Mouse (Mus musculus): ENCODE data around the gene Kcnt2. TPM values are rescaled to one million over a fixed set of nuclear protein-coding genes. Genes with fewer than 3 reads are reported as not detected.

Gene Kcnt2
- polyA plus RNA-seq, 1 experiment from 2014 or later, result 0.49 TPM

DNA sequence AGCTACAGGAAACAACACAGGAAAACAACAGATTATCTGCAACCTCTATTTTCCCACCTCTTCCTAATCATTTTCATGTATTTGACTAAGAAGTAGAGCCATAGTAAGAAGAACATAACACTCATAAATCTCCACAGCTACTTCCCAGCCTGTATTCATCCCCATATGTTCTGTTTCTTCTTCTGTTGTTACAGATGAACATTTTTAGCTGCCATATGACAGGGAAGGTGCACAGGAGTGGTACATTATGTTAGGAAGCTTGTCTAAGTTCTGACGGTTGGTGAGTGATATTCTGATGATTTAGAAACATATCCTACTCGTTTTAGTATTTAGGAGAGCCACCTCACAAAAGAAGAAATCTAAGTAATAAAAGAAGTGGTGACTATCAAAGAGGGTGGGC is 231.0 kb downstream of the Kcnt2 start:
- no peak for DNase-seq (ENCODE audit: low spot score)
- Histone ChIP-seq H3K36me3 (ENCODE audit: control insufficient read depth, insufficient read depth, low read length) (no peaks in the 10 kb centered on the region), H3K9ac (ENCODE audit: low read depth, low read length) (no peak overlapping the region), H3K4me1 (replicated peaks; ENCODE audit: control insufficient read depth, insufficient read depth, low read length) (no peaks in the 10 kb centered on the region), H3K27me3 (replicated peaks; ENCODE audit: control insufficient read depth, insufficient read depth, low read length) (no peaks in the 10 kb centered on the region), H3K4me3 (ENCODE audit: low read depth, low read length) (no peak overlapping the region), H3K9me3 (ENCODE audit: control insufficient read depth, low read length) (no peaks in the 10 kb centered on the region), H3K27ac (ENCODE audit: low read depth, low read length) (no peak overlapping the region), H3K4me2 (no peak overlapping the region)
- WGBS, result 65% methylated on average over 2 of the region's 2 CpGs
- ATAC-seq (replicated peaks; ENCODE audit: low FRiP score), result no peak

DNA sequence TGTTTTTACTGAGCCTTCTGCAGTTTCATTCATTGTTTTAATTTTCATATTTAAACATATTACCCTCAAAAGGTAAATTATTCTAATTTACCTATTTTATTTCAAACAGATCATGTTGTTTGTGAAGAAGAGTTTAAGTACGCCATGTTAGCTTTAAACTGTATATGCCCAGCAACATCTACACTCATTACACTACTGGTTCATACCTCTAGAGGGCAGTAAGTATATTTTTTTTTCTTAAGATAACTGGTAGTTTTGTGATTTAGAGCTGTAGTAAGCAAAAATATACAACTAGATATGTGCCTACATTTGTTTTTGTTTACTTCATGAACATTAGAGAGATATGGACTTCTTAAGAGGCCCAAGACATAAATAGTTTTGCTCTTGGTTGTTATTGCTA is 238.1 kb downstream of the Kcnt2 start:
- no peak overlapping the region for H3K9ac ChIP-seq (ENCODE audit: low read depth, low read length)
- no peak overlapping the region for H3K4me3 ChIP-seq (ENCODE audit: low read depth, low read length)
- no peaks in the 10 kb centered on the region for H3K4me1 ChIP-seq (replicated peaks; ENCODE audit: control insufficient read depth, insufficient read depth, low read length)
- WGBS, result 83% methylated on average over 1 of the region's 1 CpGs
- DNase-seq (ENCODE audit: low spot score) (no peak), ATAC-seq (replicated peaks; ENCODE audit: low FRiP score) (no peak)
- no peak overlapping the region for H3K4me2 ChIP-seq
- H3K27me3 ChIP-seq (replicated peaks; ENCODE audit: control insufficient read depth, insufficient read depth, low read length), result no peaks in the 10 kb centered on the region
- H3K9me3 ChIP-seq (ENCODE audit: control insufficient read depth, low read length), result no peaks in the 10 kb centered on the region
- no peaks in the 10 kb centered on the region for H3K36me3 ChIP-seq (ENCODE audit: control insufficient read depth, insufficient read depth, low read length)
- H3K27ac ChIP-seq (ENCODE audit: low read depth, low read length), result no peak overlapping the region

GRCm38 (mm10) chr1:140489816-140490215 is 243.9 kb downstream of the Kcnt2 start:
- 45% methylated on average over 2 of the region's 2 CpGs for WGBS
- H3K27ac ChIP-seq (ENCODE audit: low read depth, low read length), result no peak overlapping the region
- H3K4me1 ChIP-seq (replicated peaks; ENCODE audit: control insufficient read depth, insufficient read depth, low read length), result no peaks in the 10 kb centered on the region
- no peaks in the 10 kb centered on the region for H3K9me3 ChIP-seq (ENCODE audit: control insufficient read depth, low read length)
- H3K27me3 ChIP-seq (replicated peaks; ENCODE audit: control insufficient read depth, insufficient read depth, low read length), result no peaks in the 10 kb centered on the region
- H3K36me3 ChIP-seq (ENCODE audit: control insufficient read depth, insufficient read depth, low read length), result no peaks in the 10 kb centered on the region
- H3K4me2 ChIP-seq, result no peak overlapping the region
- no peak overlapping the region for H3K4me3 ChIP-seq (ENCODE audit: low read depth, low read length)
- H3K9ac ChIP-seq (ENCODE audit: low read depth, low read length), result no peak overlapping the region
- ATAC-seq (replicated peaks; ENCODE audit: low FRiP score) (no peak), DNase-seq (ENCODE audit: low spot score) (no peak)

DNA sequence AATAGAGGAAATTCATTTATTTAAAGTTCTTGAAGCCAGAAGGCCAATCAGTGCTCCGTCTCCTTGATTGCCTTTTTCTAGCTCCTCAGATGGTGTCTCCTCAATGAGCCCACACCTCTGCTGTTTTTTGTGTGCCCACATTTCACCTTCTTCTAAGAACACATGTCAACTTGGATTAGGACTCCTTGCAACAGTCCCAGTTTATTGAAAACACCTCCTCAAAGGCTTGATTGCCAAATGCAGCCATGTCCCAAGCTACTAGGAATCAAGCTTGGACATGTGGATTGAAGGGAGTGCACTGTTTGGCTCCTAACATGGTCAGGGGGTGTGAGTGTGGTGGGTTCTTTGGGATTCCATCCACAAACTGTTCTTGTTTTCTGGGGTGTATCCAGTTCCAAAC is 245.4 kb downstream of the Kcnt2 start:
- 79% methylated on average over 1 of the region's 1 CpGs for whole genome bisulfite sequencing
- no peak for ATAC-seq (replicated peaks; ENCODE audit: low FRiP score)

DNA sequence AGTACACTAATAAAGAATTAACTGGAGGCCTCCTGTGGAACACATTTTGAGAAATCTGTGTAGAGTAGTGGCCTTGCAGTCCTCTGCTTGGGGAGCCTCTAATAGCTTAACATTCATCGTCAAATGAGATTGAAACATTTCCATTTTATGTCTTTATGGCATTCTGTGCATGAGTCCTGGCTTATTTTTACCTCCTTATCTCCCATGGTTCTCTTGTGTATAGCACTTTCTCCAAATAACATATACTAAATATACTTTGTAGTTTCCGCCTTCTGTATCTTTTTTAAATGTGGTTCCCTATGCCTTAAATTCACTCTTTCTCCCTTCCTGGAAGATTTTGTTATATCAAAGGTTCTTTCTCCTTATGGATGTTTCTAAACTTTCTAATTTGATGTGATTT is 246.3 kb downstream of the Kcnt2 start:
- Histone ChIP-seq H3K4me1 (replicated peaks; ENCODE audit: control insufficient read depth, insufficient read depth, low read length) (no peaks in the 10 kb centered on the region), H3K36me3 (ENCODE audit: control insufficient read depth, insufficient read depth, low read length) (no peaks in the 10 kb centered on the region), H3K9me3 (ENCODE audit: control insufficient read depth, low read length) (no peaks in the 10 kb centered on the region), H3K27ac (ENCODE audit: low read depth, low read length) (no peak overlapping the region), H3K27me3 (replicated peaks; ENCODE audit: control insufficient read depth, insufficient read depth, low read length) (no peaks in the 10 kb centered on the region), H3K4me2 (no peak overlapping the region), H3K9ac (ENCODE audit: low read depth, low read length) (no peak overlapping the region), H3K4me3 (ENCODE audit: low read depth, low read length) (no peak overlapping the region)
- WGBS, result 86% methylated on average over 2 of the region's 2 CpGs
- no peak for DNase-seq (ENCODE audit: low spot score)
- ATAC-seq (replicated peaks; ENCODE audit: low FRiP score), result no peak

More for the DNA sequence above, 245.4 kb downstream of the Kcnt2 start:
- Histone ChIP-seq H3K27me3 (replicated peaks; ENCODE audit: control insufficient read depth, insufficient read depth, low read length) (no peaks in the 10 kb centered on the region), H3K4me1 (replicated peaks; ENCODE audit: control insufficient read depth, insufficient read depth, low read length) (no peaks in the 10 kb centered on the region), H3K4me2 (no peak overlapping the region), H3K27ac (ENCODE audit: low read depth, low read length) (no peak overlapping the region), H3K9ac (ENCODE audit: low read depth, low read length) (no peak overlapping the region), H3K9me3 (ENCODE audit: control insufficient read depth, low read length) (no peaks in the 10 kb centered on the region), H3K36me3 (ENCODE audit: control insufficient read depth, insufficient read depth, low read length) (no peaks in the 10 kb centered on the region), H3K4me3 (ENCODE audit: low read depth, low read length) (no peak overlapping the region)
- no peak for DNase-seq (ENCODE audit: low spot score)

GRCm38 (mm10) chr1:140513451-140513850 is 267.5 kb downstream of the Kcnt2 start:
- H3K4me3 ChIP-seq (ENCODE audit: low read depth, low read length), result no peak overlapping the region
- H3K9me3 ChIP-seq (ENCODE audit: control insufficient read depth, low read length), result no peaks in the 10 kb centered on the region
- H3K27me3 ChIP-seq (replicated peaks; ENCODE audit: control insufficient read depth, insufficient read depth, low read length), result no peaks in the 10 kb centered on the region
- H3K4me1 ChIP-seq (replicated peaks; ENCODE audit: control insufficient read depth, insufficient read depth, low read length), result no peaks in the 10 kb centered on the region
- H3K27ac ChIP-seq (ENCODE audit: low read depth, low read length), result no peak overlapping the region
- DNase-seq (ENCODE audit: low spot score) (no peak), ATAC-seq (replicated peaks; ENCODE audit: low FRiP score) (no peak)
- H3K36me3 ChIP-seq (ENCODE audit: control insufficient read depth, insufficient read depth, low read length), result no peaks in the 10 kb centered on the region
- no peak overlapping the region for H3K4me2 ChIP-seq
- H3K9ac ChIP-seq (ENCODE audit: low read depth, low read length), result no peak overlapping the region

DNA sequence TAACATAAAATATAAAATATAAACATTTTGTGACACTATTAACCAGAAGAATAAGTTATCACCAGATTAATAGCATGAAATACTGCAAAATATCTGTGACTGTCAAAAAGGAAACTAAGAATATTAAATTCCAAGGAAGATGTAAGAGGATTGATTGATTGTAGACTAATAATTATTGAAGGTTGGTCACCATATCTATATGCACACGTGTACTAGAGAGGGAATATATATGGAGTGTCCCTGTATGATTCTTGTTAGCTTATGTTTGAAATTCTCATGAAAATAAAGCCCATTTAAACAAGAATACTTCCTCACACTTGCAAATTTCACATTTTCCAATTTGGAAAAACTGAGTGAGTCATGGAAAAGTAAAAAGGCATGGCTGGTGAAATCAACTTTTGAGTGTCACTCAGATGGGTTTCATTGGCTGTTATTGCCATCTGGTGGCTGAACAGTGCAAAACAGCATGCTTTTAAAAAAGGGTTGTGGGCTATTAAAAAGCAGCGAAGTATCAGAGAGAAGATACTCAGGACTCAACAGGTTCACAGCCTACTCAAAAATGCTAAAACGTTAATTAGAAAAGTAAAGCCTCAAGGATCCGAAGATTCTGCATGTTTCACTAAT is 285.4 kb downstream of the Kcnt2 start:
- no peak for ATAC-seq (replicated peaks; ENCODE audit: low FRiP score)
- 36% methylated on average over 4 of the region's 4 CpGs for WGBS

DNA sequence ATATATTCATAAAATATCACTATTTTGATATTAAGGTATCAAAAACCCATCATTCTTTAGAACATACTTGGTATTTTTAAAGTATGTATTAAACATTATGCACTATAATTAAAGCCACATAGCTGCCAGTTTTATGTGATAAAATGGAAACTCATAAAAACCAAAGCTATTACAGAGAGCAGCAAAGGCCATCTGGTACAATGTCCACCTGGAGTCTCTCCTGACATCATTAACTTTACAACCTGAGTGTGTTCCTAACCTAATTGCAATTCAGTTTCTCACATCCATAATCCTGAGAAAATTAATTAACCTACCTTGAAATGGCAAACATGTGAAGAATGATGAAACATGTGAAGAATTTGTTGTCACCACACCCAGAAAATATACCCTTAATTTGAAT is 288.9 kb downstream of the Kcnt2 start:
- no peak overlapping the region for H3K9ac ChIP-seq (ENCODE audit: low read depth, low read length)
- H3K27me3 ChIP-seq (replicated peaks; ENCODE audit: control insufficient read depth, insufficient read depth, low read length), result no peaks in the 10 kb centered on the region
- no peak overlapping the region for H3K4me2 ChIP-seq
- no peaks in the 10 kb centered on the region for H3K36me3 ChIP-seq (ENCODE audit: control insufficient read depth, insufficient read depth, low read length)
- no peak overlapping the region for H3K4me3 ChIP-seq (ENCODE audit: low read depth, low read length)
- no peak overlapping the region for H3K27ac ChIP-seq (ENCODE audit: low read depth, low read length)
- no peaks in the 10 kb centered on the region for H3K4me1 ChIP-seq (replicated peaks; ENCODE audit: control insufficient read depth, insufficient read depth, low read length)
- ATAC-seq (replicated peaks; ENCODE audit: low FRiP score) (no peak), DNase-seq (ENCODE audit: low spot score) (no peak)
- no peaks in the 10 kb centered on the region for H3K9me3 ChIP-seq (ENCODE audit: control insufficient read depth, low read length)

More for the DNA sequence above, 285.4 kb downstream of the Kcnt2 start:
- no peak for DNase-seq (ENCODE audit: low spot score)
- Histone ChIP-seq H3K27ac (ENCODE audit: low read depth, low read length) (no peak overlapping the region), H3K36me3 (ENCODE audit: control insufficient read depth, insufficient read depth, low read length) (no peaks in the 10 kb centered on the region), H3K4me2 (no peak overlapping the region), H3K9ac (ENCODE audit: low read depth, low read length) (no peak overlapping the region), H3K9me3 (ENCODE audit: control insufficient read depth, low read length) (no peaks in the 10 kb centered on the region), H3K4me1 (replicated peaks; ENCODE audit: control insufficient read depth, insufficient read depth, low read length) (no peaks in the 10 kb centered on the region), H3K4me3 (ENCODE audit: low read depth, low read length) (no peak overlapping the region), H3K27me3 (replicated peaks; ENCODE audit: control insufficient read depth, insufficient read depth, low read length) (no peaks in the 10 kb centered on the region)

GRCm38 (mm10) chr1:140542066-140542465 is 296.1 kb downstream of the Kcnt2 start:
- Histone ChIP-seq H3K4me3 (ENCODE audit: low read depth, low read length) (no peak overlapping the region), H3K27ac (ENCODE audit: low read depth, low read length) (no peak overlapping the region), H3K4me2 (no peak overlapping the region), H3K4me1 (replicated peaks; ENCODE audit: control insufficient read depth, insufficient read depth, low read length) (no peaks in the 10 kb centered on the region), H3K27me3 (replicated peaks; ENCODE audit: control insufficient read depth, insufficient read depth, low read length) (no peaks in the 10 kb centered on the region), H3K36me3 (ENCODE audit: control insufficient read depth, insufficient read depth, low read length) (no peaks in the 10 kb centered on the region), H3K9ac (ENCODE audit: low read depth, low read length) (no peak overlapping the region), H3K9me3 (ENCODE audit: control insufficient read depth, low read length) (no peaks in the 10 kb centered on the region)
- DNase-seq (ENCODE audit: low spot score), result no peak
- WGBS, result 82% methylated on average over 3 of the region's 3 CpGs
- no peak for ATAC-seq (replicated peaks; ENCODE audit: low FRiP score)
